Mouse (Mus musculus) bone marrow, adult 2 months (tissue): ENCODE data around the gene Fgfr2.

ENCODE experiments used
- CTCF ChIP-seq: fragments of 200-500 bp; IDR thresholded peaks from 2 replicates; pipeline ENCODE4 v1.5.1; 2011; ENCODE audit warnings: low read length, control low read depth; ENCODE audit not compliant: control insufficient read depth, insufficient read depth
- POLR2A ChIP-seq: fragments of 200-500 bp; IDR thresholded peaks from 2 replicates; pipeline ENCODE4 v1.6.1; 2011; ENCODE audit warnings: low read depth, mild to moderate bottlenecking, control low read depth, low read length, borderline replicate concordance; ENCODE audit not compliant: control insufficient read depth

- TF ChIP-seq CTCF (no peak), POLR2A (no peak)
Observed at GRCm38 (mm10) chr7:132296132-132296531, 827.0 kb downstream of the Fgfr2 start.
